Mouse (Mus musculus) heart, embryonic 11.5 days (tissue): ENCODE data around the gene Acap3. TPM values are rescaled to one million over a fixed set of nuclear protein-coding genes. Genes with fewer than 3 reads are reported as not detected.

Experiments used
- ATAC-seq: fragments of 200-750 bp; cut with Nextera tagmentation; replicated peaks from 2 replicates; pipeline ENCODE4 v1.8.0; 2017; ENCODE audit warnings: moderate library complexity; ENCODE audit not compliant: insufficient number of reproducible peaks, low FRiP score, low TSS enrichment
- H3K27ac ChIP-seq: fragments of 300-500 bp; sonication (generic); 2 replicates; pipeline ENCODE4 v1.5.1; 2014; ENCODE audit warnings: mild to moderate bottlenecking, low read depth, low read length
- H3K27me3 ChIP-seq: fragments of 300-500 bp; sonication (generic); 2 replicates; pipeline ENCODE4 v1.6.1; 2014; ENCODE audit warnings: mild to moderate bottlenecking, low read length, mixed read lengths; ENCODE audit not compliant: control insufficient read depth, insufficient read depth
- H3K36me3 ChIP-seq: fragments of 300-500 bp; sonication (generic); 2 replicates; pipeline ENCODE4 v1.6.1; 2014; ENCODE audit warnings: mild to moderate bottlenecking, low read length, moderate library complexity, mixed read lengths; ENCODE audit not compliant: control insufficient read depth, insufficient read depth
- H3K4me1 ChIP-seq: fragments of 300-500 bp; sonication (generic); 2 replicates; pipeline ENCODE4 v1.6.1; 2014; ENCODE audit warnings: low read length; ENCODE audit not compliant: control insufficient read depth, insufficient read depth
- H3K4me2 ChIP-seq: fragments of 300-500 bp; sonication (generic); 2 replicates; pipeline ENCODE4 v1.6.1; 2014; ENCODE audit warnings: mild to moderate bottlenecking, moderate library complexity
- H3K4me3 ChIP-seq: fragments of 300-500 bp; sonication (generic); 2 replicates; pipeline ENCODE4 v1.5.1; 2014; ENCODE audit warnings: low read depth, low read length
- H3K9ac ChIP-seq: fragments of 300-500 bp; sonication (generic); 2 replicates; pipeline ENCODE4 v1.6.1; 2014; ENCODE audit warnings: mild to moderate bottlenecking, low read depth, low read length, moderate library complexity
- H3K9me3 ChIP-seq: fragments of 300-500 bp; sonication (generic); replicated peaks from 2 replicates; pipeline ENCODE4 v1.6.1; 2016; ENCODE audit warnings: low read length; ENCODE audit not compliant: control insufficient read depth
- WGBS: fragments of 180-500 bp; shearing (Covaris S2); extraction: QIAGEN DNeasy Blood & Tissue Kit; methylation state at CpG from one replicate; pipeline ENCODE4 v1.1.7; 2014; ENCODE audit not compliant: insufficient replicate concordance; 5-methylcytosine and 5-hydroxymethylcytosine counted together
- polyA plus RNA-seq: library from polyadenylated mRNA; unstranded; fragments of >200 nt; fragmentation: Nextera tagmentation; extraction: Ambion mirVana; gene quantifications from 2 replicates; pipeline ENCODE4 v1.2.1, GENCODE M21; 2014

Gene Acap3
- polyA plus RNA-seq, 1 experiment from 2014 or later = 9.2 TPM

GRCm38 (mm10) chr4:155869317-155870033, 22.1 kb upstream of the Acap3 start, which contains the start of the genes Cptp and Ints11:
TSS of gene Cptp (minus strand) at chr4:155869440.
TSS of gene Ints11 (plus strand) at chr4:155869546.
- Histone ChIP-seq H3K9me3 (no peaks in the 10 kb centered on the region), H3K9ac (peak within 1 kb of the TSS; percentile 81), H3K4me1 (0 out of 2 replicates have a peak, but pooled peaks cover 3% of the 10 kb centered on the region), H3K27me3 (no peaks in the 10 kb centered on the region), H3K36me3 (peaks cover 21% of the 10 kb centered on the region), H3K4me2 (peak within 1 kb of the TSS; percentile 88), H3K27ac (peak within 1 kb of the TSS; percentile 32; the same call in 1 of the 2 replicates), H3K4me3 (peak within 1 kb of the TSS; percentile 67)
- ATAC-seq = peak; percentile 95
- WGBS = under 1% methylated on average over 63 of the region's 63 CpGs

- Histone ChIP-seq H3K9me3 (no peaks in the 10 kb centered on the region), H3K27me3 (no peaks in the 10 kb centered on the region), H3K36me3 (peaks cover 25% of the 10 kb centered on the region), H3K4me2 (no peak overlapping the region), H3K27ac (no peak overlapping the region), H3K9ac (no peak overlapping the region), H3K4me3 (no peak overlapping the region), H3K4me1 (0 out of 2 replicates have a peak, but pooled peaks cover 3% of the 10 kb centered on the region)
- ATAC-seq = no peak
- 91% methylated on average over 7 of the region's 7 CpGs for WGBS
Observed at GRCm38 (mm10) chr4:155871404-155871803, 20.2 kb upstream of the Acap3 start.

- no peaks in the 10 kb centered on the region for H3K27me3 ChIP-seq
- no peak overlapping the region for H3K4me3 ChIP-seq
- H3K9me3 ChIP-seq = no peaks in the 10 kb centered on the region
- H3K36me3 ChIP-seq = peaks cover 29% of the 10 kb centered on the region
- peak overlapping the region; percentile 89 for H3K27ac ChIP-seq
- ATAC-seq = 0 out of 2 replicates have a peak, but pooled peaks have one; percentile 39
- H3K9ac ChIP-seq = no peak overlapping the region
- WGBS = 55% methylated on average over 3 of the region's 3 CpGs
- H3K4me2 ChIP-seq = no peak overlapping the region
- H3K4me1 ChIP-seq = no peaks in the 10 kb centered on the region
Observed at GRCm38 (mm10) chr4:155883587-155883986, 8.0 kb upstream of the Acap3 start.

- Histone ChIP-seq H3K36me3 (peaks cover 29% of the 10 kb centered on the region), H3K4me3 (no peak overlapping the region), H3K27me3 (no peaks in the 10 kb centered on the region), H3K4me2 (no peak overlapping the region), H3K4me1 (peaks cover 6% of the 10 kb centered on the region), H3K9ac (no peak overlapping the region), H3K27ac (no peak overlapping the region), H3K9me3 (no peaks in the 10 kb centered on the region)
- no peak for ATAC-seq
- WGBS = 93% methylated on average over 5 of the region's 5 CpGs
Observed at GRCm38 (mm10) chr4:155886330-155886729, 5.3 kb upstream of the Acap3 start.

GRCm38 (mm10) chr4:155887674-155888073, 3.9 kb upstream of the Acap3 start:
- peaks cover 29% of the 10 kb centered on the region for H3K36me3 ChIP-seq

GRCm38 (mm10) chr4:155888181-155888580, 3.4 kb upstream of the Acap3 start:
- ATAC-seq = no peak
- no peaks in the 10 kb centered on the region for H3K9me3 ChIP-seq
- peaks cover 13% of the 10 kb centered on the region for H3K4me1 ChIP-seq
- H3K27ac ChIP-seq = no peak overlapping the region
- H3K9ac ChIP-seq = no peak overlapping the region
- H3K4me2 ChIP-seq = no peak overlapping the region
- 96% methylated on average over 9 of the region's 9 CpGs for WGBS
- no peak overlapping the region for H3K4me3 ChIP-seq
- H3K36me3 ChIP-seq = peaks cover 29% of the 10 kb centered on the region
- H3K27me3 ChIP-seq = no peaks in the 10 kb centered on the region

More at GRCm38 (mm10) chr4:155887674-155888073, 3.9 kb upstream of the Acap3 start:
- Histone ChIP-seq H3K27ac (no peak overlapping the region), H3K4me1 (peaks cover 8% of the 10 kb centered on the region), H3K9me3 (no peaks in the 10 kb centered on the region), H3K9ac (no peak overlapping the region), H3K27me3 (no peaks in the 10 kb centered on the region), H3K4me3 (no peak overlapping the region), H3K4me2 (no peak overlapping the region)
- 89% methylated on average over 10 of the region's 10 CpGs for WGBS
- no peak for ATAC-seq

GRCm38 (mm10) chr4:155889316-155889715, 2.3 kb upstream of the Acap3 start:
- Histone ChIP-seq H3K36me3 (peaks cover 29% of the 10 kb centered on the region), H3K9ac (no peak overlapping the region), H3K4me3 (no peak overlapping the region), H3K4me2 (no peak overlapping the region), H3K27me3 (no peaks in the 10 kb centered on the region), H3K4me1 (peaks cover 19% of the 10 kb centered on the region), H3K27ac (no peak overlapping the region), H3K9me3 (no peaks in the 10 kb centered on the region)
- 77% methylated on average over 5 of the region's 5 CpGs for WGBS
- ATAC-seq = no peak

GRCm38 (mm10) chr4:155891011-155891471, 581 bp upstream of the Acap3 start:
- ATAC-seq = no peak
- Histone ChIP-seq H3K4me1 (peaks cover 27% of the 10 kb centered on the region), H3K9me3 (no peaks in the 10 kb centered on the region), H3K36me3 (peaks cover 20% of the 10 kb centered on the region), H3K27me3 (no peaks in the 10 kb centered on the region), H3K4me3 (peak overlapping the region; percentile 85), H3K27ac (no peak overlapping the region), H3K9ac (peak overlapping the region; percentile 93), H3K4me2 (peak overlapping the region; percentile 98)
- under 1% methylated on average over 34 of the region's 34 CpGs for WGBS
